Mouse (Mus musculus): ENCODE results near the gene Ddb2.
"Not testable (repeated sequence)": the region's sequence is repeated elsewhere in the genome, so short reads cannot be mapped to it uniquely, and the experiment has no call there.

Ddb2 gene

DNA sequence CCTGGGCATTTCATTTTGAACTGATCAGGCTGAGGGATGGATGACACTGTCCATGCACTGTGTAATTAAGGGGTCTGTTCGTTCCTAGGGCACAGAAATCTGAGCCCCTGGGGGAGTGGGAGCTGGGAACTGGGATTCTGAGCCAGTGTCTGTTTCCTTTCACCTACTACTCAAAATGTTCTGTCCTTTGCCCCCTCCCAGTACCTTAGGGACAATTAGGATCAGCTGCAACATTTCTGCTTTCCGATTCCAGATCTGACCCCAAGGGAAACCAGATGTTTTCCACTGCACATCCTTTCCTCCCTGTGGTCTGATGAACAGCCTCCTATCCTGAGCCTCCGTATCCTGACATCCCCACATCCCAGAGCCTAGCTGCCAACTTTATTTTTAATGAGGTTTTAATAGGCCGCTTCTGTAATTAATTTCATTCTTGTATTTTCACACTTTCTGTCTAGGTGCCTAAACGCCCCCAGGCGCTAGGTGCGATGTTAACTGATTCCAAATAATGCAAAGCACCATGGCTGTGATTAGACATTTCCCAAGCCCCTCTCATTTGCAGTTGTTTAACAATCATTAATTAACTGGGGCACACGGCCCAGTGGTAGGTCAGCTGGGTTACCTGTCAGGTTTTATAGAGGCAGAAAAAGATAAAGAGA is 18.1 kb upstream of the Ddb2 start:
- DNase-seq = peak; percentile 28

GRCm38 (mm10) chr2:91252512-91252911 is 15.7 kb upstream of the Ddb2 start:
- DNase-seq = no peak

DNA sequence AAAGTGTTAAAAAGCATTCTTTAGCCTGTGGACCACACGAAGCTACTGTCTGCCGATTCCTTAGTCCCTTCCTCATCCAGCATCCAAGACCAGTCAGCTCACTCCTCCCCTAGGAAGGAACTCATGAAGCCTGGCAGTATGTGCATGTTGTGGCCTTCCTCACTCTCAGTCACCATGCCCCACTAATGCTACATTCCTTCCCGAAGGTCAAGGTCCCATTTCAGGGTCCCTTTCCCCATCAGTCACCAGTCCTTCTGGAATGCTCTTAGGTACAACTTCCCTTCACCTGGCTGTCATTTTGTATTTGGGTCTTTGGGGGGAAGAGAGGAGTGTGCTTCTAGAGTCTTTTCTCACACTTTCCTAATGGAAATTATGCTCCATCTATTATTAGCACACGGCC is 15.2 kb upstream of the Ddb2 start:
- no peak for DNase-seq

DNA sequence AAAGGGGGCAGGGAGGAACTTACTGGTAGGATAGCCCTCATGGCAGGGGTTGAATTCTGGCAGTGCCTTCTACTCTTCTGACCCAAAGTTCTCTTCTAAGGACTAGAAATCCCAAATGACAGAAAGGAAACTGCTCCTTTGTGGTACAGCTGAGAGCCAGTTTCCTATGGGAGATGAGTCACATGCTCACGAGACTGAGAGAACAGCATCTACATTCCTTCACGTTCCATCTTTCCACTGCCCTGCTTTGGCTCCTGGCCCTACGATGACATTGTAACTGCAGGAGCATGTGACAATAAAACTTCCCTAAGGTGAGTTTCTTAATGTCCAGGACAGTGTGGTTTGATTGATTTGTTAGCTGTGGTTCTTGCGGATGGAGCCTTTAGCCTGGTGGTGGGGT is 11.6 kb upstream of the Ddb2 start:
- no peak for DNase-seq

DNA sequence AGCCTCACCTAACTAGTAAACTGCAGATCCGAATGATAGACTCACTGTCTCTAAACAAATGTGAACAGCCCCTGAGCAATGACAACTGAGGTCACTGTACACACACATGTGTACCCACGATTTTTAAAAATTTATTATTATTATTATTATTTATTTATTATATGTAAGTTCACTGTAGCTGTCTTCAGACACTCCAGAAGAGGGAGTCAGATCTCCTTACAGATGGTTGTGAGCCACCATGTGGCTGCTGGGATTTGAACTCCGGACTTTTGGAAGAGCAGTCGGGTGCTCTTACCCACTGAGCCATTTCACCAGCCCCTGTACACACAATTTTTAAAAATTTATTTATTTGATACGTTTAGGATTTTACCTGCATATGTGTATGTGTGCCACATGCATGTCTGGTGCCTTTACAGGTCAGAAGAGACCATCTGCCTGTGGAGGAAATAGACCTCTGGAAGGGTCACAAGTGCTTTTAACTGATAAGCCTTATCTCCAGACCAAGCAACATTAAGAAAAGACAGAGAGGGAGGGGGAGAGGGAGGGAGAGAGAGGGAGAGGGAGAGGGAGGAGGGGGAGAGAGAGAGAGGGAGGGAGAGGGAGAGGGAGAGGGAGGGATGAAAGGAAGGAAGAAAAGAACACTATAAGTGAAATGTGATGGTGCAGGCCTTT is 7.9 kb upstream of the Ddb2 start:
- no peak for DNase-seq

DNA sequence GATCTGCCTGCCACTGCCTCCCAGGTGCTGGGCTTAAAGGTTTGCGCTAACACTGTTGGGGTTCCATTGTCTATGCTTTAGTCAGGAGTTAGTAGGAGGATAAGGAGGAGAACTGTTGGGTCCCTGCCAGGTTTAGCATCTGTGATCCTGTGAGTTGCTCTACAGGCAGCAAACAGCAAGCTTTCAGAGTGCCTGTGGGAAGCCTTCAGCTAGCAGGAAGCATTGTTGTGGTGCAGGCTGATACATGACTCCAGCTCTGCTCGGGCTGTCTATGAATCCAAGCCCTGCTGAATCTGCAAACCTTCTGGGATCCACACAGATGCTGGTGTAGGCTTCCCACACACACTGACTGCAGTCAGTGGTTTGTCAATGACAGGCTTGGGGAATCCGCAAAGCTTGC is 6.6 kb upstream of the Ddb2 start:
- no peak for DNase-seq

DNA sequence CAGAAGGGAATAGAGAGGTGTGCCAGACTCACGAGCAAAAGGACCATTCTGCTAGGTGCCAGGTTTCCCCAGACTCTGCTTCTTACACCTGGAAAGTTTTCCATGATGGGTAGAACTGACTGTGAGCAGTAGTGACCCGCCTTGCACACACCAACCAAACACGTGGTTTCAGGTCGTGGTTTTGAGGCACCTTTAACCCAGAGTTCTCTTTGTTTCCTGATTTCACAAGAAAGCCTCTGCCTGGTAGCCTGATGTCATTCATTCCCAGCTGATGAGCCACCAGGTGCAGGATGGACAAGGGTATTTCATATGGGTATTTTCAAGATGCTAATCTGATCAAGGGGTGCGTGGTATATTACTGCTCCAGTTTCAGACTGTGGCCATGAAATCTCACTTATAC is 5.8 kb upstream of the Ddb2 start:
- no peak for DNase-seq

GRCm38 (mm10) chr2:91237511-91238080 is 814 bp upstream of the Ddb2 start:
- not testable (repeated sequence) for DNase-seq

DNA sequence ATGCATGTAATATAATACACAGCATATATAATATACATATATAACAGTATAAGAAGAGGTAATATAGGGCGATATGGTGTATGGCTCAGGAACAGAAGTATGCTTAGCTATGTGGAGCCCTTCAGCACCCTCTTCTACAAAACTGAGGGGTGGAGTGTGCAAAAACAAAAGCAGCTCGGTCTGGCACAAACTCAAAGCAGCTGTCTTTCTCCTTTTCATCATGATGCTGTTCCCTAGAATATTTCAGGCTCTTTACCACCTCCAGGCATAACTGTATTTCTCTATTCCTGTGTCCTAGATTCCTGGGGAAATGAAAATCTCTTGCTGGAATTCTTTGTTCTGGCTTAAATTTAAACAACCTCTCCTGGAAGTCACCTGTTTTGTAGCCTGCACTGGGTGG is 7.0 kb downstream of the Ddb2 start:
- no peak for DNase-seq

- no peak for DNase-seq
These were observed 13.2 kb downstream of the Ddb2 start for GRCm38 (mm10) chr2:91223614-91224013.

DNA sequence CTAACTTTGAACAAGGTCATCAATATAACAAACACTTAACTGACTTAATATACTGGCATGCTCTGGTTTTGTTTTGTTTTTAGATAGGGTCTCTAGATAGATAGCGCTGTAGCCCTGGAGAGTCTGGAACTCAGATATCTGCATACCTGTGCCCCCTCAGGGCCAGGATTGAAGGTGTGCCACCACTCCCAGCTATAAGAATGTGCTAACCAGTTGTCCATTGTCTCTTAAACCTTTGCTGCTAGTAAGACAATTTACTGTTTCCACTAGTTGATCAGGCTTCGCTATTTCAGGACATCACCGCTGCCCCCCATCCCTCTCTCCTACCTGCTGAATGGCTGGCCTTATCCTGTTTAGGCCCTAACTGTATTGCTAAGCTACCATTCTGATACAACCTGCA is 16.3 kb downstream of the Ddb2 start:
- no peak for DNase-seq

DNA sequence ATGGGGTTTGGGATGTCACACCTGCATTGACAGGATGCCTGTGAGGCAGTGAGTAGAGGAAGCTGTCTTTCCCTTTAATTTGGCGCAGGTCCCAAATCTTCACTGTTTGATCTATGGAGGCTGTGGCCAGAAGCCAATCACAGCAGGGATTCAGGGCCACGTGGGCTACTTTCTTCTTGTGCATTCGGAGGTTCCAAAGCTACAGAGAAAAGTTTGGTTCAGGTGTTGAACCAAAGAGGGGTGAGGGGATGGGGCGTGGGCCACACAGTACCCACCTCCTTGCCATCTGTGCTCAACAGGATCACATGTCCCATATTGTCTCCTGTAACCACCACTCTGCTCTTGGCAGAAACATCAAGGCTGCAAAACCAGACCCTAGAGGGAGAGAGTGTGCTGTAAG is 19.8 kb downstream of the Ddb2 start:
- DNase-seq = no peak

DNA sequence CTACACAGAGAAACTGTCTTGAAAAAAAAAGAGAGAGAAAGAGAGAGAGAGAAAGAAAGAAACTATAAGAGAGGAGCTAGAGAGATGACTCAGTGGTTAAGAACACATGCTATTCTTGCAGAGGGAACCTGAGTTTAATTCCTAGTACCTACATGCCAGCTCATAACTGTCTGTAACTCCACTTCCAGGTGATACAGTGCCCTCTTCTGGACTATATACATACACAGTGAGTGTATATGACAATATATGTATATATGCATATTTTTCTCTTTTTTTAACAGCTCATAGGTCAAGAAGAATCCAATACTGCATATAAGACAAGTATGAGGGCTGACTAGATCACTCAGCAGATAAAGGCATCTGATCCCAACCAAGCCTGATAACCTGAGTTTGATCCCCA is 23.5 kb downstream of the Ddb2 start:
- no peak for DNase-seq

DNA sequence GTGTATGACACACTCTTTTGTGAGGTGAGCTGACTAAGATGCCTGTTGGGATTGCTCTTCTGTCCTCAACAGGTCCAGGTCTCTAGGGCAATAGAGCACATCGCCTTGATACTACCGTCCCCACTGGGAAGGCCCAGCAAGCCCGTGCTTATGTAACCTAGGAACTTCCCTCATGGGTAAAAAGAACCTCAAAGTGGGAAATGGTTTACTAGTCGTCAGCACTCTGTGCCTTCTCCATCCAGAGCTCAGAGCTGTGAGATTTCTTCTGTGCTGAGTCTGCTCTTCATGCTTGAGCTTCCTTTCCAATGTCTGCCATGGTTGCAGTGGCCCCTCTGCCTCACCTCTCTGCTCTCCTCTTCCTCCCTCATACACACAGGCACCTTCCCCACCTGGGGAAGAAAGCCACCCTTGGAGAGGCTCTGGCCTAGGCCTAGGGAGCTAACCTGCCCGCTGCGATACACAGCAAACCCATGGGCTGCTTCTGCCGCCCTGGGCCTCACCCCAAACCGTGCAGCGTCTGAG is 30.5 kb downstream of the Ddb2 start:
- no peak for DNase-seq

DNA sequence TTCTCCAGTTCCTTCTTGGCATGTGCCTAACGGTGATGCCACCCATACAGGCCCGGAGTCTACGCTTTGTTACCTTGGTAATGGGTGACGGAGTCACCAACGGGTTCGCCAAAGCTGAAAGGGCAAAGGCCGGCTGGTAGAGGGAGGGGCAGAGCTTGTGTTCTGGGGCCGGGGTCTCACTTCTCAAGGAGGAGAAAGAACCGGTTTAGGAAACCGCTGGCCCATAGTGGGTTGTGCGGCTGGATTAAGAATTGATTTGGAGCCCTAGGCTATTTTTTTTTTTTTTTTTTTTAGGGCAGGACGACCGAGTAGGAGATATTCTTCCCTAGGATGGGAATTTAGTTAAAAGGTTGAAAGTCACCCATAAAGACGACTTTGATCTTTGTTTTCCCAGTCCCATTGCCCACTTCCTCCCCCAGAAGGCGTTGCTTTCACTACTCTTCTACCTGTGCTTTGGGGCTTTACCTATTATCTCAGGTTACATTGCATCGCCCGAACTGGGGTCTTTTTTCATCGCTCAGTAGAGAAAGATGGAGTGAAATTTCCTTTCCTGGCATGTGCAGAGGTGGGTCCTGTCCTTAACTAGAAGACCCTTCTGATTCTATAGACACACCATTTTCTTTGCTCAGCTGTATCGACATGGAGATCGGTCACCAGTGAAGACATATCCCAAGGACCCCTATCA is 33.7 kb downstream of the Ddb2 start:
- no peak for DNase-seq

DNA sequence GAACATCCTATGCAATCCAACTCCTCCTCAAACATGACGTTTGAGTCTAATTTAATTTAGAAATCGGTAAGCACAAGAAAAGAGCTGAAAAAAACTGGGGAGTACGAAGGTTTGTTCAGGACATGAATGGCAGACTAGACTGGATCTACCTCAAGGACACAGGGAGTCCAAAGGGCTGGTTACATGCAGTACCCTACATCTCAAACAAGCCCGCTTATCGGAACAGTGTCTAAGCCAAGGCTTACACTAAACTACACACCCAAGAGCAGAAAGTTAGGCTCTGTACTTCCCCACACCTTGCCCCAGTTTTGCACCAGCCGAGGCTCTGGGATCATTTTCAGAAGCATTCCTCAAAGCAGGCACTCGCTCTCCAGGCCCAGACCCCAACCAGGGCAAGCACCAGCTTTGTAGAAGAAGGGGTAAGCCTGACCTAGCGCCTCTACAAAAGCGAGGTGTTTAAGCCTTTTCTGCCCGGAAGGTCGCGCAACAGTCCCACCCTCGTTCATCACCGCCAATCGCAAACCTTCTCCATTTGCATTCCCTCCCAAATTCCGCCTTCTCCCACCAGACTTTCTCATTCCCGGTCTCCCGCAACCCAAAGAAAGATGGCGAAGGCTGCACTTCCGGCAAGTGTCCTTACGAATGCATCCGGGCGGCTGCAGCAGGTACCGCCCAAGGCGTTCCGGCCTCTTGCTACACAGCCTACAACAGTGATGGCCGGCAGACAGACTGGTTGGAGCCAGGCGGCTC is 34.4 kb downstream of the Ddb2 start, which contains the start of the genes Nr1h3 and Acp2:
TSS of gene Nr1h3 (minus strand) at position 613 of the 750 bp plus-strand sequence.
TSS of gene Acp2 (plus strand) at position 664 of the 750 bp plus-strand sequence.
- peak; percentile 95 for DNase-seq

- no peak for DNase-seq
These were observed 37.9 kb downstream of the Ddb2 start for GRCm38 (mm10) chr2:91198888-91199287.

DNA sequence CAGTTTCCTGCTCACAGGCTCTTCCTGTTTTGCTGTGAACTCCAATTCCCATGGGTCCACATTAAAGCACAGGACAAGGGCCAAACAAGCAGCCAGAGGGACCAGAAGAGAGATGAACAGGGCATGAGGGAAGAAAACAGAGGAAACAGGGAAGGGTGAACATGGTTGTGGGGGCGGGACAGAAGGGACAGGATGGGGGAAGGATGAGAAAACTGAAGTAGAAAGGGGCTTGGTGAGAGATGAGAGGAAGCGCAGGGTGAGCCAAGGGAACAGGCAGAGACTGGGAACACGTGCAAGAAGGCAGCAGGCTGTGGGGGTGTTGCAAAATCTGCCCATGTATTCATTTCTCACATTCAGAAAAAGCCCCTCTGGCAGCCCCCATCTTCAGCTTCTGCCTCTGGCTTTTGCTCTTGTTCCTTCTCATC is 40.2 kb downstream of the Ddb2 start:
- DNase-seq = no peak

GRCm38 (mm10) chr2:91194624-91195332 is 42.0 kb downstream of the Ddb2 start:
- peak; percentile 88 for DNase-seq

DNA sequence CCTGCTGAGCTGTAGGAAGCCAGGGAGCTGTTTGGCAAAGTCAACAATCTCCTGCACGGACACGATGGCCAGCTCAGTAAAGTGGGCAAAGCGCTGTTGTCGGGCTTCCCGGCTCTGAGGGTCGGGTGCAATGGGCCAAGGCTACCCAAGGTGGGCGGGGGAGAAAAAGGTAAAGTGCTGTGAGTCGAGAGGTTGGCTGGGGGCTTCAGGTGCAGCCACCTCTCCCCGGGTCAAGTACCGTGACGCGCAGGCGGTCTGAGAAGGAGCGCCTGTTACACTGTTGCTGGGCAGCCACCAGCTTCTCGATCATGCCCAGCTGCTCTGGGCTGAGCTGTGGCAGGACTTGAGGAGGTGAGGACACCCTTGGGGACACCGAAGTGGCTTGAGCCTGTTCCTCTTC is 46.3 kb downstream of the Ddb2 start:
- DNase-seq = no peak

DNA sequence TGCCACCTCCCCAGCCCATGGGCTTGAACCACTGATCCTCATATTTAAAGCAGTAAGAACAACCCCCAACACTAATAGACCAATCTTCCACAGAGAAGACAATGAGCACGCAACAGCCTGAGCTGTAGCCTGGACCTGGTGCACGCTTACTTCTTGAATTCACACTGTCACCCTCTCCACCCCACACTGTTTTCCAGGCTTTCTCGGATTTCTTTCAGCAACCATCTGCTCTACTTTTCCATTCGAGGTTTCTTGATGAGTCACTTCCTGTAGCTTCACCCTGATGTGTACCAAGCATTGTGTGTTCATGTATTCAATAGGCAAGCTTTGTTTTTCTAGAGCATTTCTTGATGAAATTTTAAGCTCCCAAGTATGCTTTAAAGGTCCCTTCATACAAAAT is 49.4 kb downstream of the Ddb2 start:
- no peak for DNase-seq

DNA sequence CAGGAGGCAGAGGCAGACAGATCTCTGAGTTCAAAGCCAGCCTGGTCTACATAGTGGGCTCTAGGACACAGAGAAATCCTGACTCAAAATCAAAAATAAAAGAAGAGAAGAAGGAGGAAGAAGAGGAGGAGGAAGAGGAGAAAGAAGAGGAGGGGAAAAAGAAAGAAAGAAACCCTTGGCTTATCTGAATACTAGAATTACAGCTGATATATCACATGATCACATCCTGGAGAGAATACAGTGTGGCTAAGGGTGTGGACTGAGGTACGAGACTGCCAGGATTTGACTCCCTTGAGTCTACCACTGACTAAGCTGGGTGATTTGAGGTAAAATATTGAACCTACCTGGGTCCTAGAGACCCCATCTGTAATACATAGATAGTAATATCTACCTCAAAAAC is 50.6 kb downstream of the Ddb2 start:
- DNase-seq = no peak

All from embryo, embryonic 11 days (tissue).